Mouse (Mus musculus) testis, adult 2 months (tissue): ENCODE results near the gene Zbtb43.

ENCODE experiments used
- CTCF ChIP-seq: fragments of 200-500 bp; IDR thresholded peaks from 2 replicates; pipeline ENCODE4 v1.5.1; 2012; ENCODE audit warnings: low read depth, mild to moderate bottlenecking, inconsistent platforms, low read length, moderate library complexity; ENCODE audit not compliant: control insufficient read depth, insufficient read depth, insufficient replicate concordance
- POLR2A ChIP-seq: fragments of 200-500 bp; IDR thresholded peaks from 2 replicates; pipeline ENCODE4 v1.6.1; 2012; ENCODE audit warnings: low read depth, mild to moderate bottlenecking, inconsistent platforms, low read length, moderate library complexity; ENCODE audit not compliant: control insufficient read depth

GRCm38 (mm10) chr2:33515431-33515830 lies 47.1 kb upstream of the Zbtb43 start:
- no peak for TF ChIP-seq CTCF
- no peak for TF ChIP-seq POLR2A
